Mouse (Mus musculus): Measurements from ENCODE around the gene Coro1b. TPM values are rescaled to one million over a fixed set of nuclear protein-coding genes. Genes with fewer than 3 reads are reported as not detected.

Gene Coro1b
- polyA plus RNA-seq, 1 experiment: 314 TPM

DNA sequence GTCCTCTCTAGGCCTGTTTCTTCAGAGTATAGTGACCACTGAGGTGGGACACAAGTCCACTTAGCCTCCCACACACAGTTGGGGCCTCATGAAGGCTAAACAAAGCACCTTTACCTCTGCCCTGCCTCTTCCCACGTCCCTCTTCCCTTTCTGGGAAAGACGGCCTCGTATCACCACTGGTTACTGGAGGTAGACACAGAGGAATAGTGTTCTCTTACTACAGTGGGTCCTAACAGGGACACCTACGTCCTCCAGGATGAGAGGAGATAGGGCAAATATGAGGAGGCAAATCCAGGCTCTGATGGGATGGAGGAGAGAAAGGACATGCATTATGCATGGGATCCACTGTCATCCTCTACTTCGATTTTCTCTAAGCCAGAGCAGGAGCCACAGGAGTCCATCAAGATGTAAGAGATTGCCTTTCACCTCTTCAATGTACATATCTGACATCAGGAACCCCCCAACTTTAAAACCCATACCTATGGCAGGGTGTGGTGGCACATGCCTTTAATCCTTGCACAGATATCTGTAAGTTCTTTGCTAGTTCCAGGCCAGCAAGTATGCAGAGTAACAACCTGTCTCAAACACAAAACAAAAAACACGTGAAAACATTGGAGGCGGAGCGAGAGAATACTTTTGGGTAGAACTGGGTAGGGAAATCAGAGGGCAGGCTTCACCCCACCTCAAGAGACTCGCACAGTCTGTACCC lies 483 bp upstream of the Coro1b start:
- TF ChIP-seq CTCF (IDR thresholded peaks at IDR 0.05; ENCODE audit: low read depth, low read length) (no peak), POLR2A (IDR thresholded peaks at IDR 0.05; ENCODE audit: borderline replicate concordance, low read depth, low read length) (no peak)
- Histone ChIP-seq H3K4me1 (ENCODE audit: control insufficient read depth, insufficient read depth, low read length) (peaks cover 54% of the 10 kb centered on the region), H3K27ac (ENCODE audit: insufficient read depth, low read depth, low read length) (peak overlapping the region; percentile 67), H3K4me3 (ENCODE audit: insufficient read depth, low read length) (0 out of 2 replicates have a peak overlapping the region, but pooled peaks have one; percentile 13)

DNA sequence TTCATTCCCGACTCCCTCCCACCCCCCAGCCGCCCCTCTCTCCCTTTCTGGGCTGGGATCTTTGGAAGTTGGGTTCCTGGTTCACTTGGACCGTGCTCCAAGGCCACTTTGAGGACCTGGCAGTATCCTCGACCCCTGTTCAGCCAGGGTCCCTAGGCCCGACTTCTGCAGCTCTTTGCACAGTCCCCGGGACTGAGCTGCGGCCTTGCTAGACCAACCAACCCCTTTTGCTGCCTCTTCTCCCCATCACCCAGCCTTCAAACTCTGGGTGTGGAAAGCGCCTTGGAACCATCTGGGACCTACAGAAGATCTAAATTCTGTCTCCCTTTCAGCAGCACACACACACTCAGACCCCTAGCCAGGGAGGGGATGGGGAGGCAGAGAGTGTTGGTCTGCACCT lies 400 bp downstream of the Coro1b start:
- Histone ChIP-seq H3K27ac (ENCODE audit: insufficient read depth, low read depth, low read length) (peak overlapping the region; percentile 57), H3K4me3 (ENCODE audit: insufficient read depth, low read length) (peak overlapping the region; percentile 60), H3K4me1 (ENCODE audit: control insufficient read depth, insufficient read depth, low read length) (peaks cover 47% of the 10 kb centered on the region)
- TF ChIP-seq CTCF (IDR thresholded peaks at IDR 0.05; ENCODE audit: low read depth, low read length): no peak
- no peak for TF ChIP-seq POLR2A (IDR thresholded peaks at IDR 0.05; ENCODE audit: borderline replicate concordance, low read depth, low read length)

GRCm38 (mm10) chr19:4149283-4149682 lies 864 bp downstream of the Coro1b start:
- no peak for TF ChIP-seq CTCF (IDR thresholded peaks at IDR 0.05; ENCODE audit: low read depth, low read length)
- TF ChIP-seq POLR2A (IDR thresholded peaks at IDR 0.05; ENCODE audit: borderline replicate concordance, low read depth, low read length): no peak
- no peak overlapping the region for H3K27ac ChIP-seq (ENCODE audit: insufficient read depth, low read depth, low read length)
- H3K4me3 ChIP-seq (ENCODE audit: insufficient read depth, low read length): peak overlapping the region; percentile 60
- peaks cover 43% of the 10 kb centered on the region for H3K4me1 ChIP-seq (ENCODE audit: control insufficient read depth, insufficient read depth, low read length)

DNA sequence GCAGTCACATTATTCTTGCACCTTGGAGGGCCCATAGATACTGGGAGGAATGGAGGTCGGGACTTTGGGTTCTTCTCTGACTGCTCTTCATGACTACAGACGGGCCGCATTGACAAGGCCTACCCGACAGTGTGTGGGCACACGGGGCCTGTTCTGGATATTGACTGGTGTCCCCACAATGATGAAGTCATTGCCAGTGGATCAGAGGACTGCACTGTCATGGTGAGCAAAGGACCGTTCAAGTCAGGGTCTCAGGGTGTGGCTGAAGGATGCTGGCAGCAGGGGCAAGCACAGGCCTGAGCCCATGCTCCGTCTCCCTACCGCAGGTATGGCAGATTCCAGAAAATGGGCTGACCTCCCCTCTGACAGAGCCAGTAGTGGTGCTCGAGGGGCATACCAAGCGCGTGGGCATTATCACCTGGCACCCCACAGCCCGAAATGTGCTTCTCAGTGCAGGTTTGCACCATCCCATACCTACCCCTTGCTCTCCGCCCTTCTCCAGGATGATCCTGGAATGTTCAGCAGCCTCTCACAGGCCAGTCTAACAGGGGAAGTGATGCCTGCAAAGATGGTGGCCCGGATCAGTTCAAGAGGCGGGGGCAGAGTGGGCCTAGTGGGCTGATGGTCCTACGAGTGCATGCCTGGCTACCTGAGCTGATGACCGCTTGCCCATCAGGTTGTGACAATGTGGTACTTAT lies 1.5 kb downstream of the Coro1b start:
- Histone ChIP-seq H3K4me3 (ENCODE audit: insufficient read depth, low read length) (peak overlapping the region; percentile 60), H3K4me1 (ENCODE audit: control insufficient read depth, insufficient read depth, low read length) (peaks cover 37% of the 10 kb centered on the region), H3K27ac (ENCODE audit: insufficient read depth, low read depth, low read length) (no peak overlapping the region)
- TF ChIP-seq CTCF (IDR thresholded peaks at IDR 0.05; ENCODE audit: low read depth, low read length) (no peak), POLR2A (IDR thresholded peaks at IDR 0.05; ENCODE audit: borderline replicate concordance, low read depth, low read length) (no peak)

GRCm38 (mm10) chr19:4150567-4151487 lies 2.4 kb downstream of the Coro1b start:
- no peak overlapping the region for H3K27ac ChIP-seq (ENCODE audit: insufficient read depth, low read depth, low read length)
- H3K4me1 ChIP-seq (ENCODE audit: control insufficient read depth, insufficient read depth, low read length): peaks cover 29% of the 10 kb centered on the region
- H3K4me3 ChIP-seq (ENCODE audit: insufficient read depth, low read length): no peak overlapping the region
- TF ChIP-seq CTCF (IDR thresholded peaks at IDR 0.05; ENCODE audit: low read depth, low read length): no peak
- TF ChIP-seq POLR2A (IDR thresholded peaks at IDR 0.05; ENCODE audit: borderline replicate concordance, low read depth, low read length): no peak

- no peak overlapping the region for H3K4me3 ChIP-seq (ENCODE audit: insufficient read depth, low read length)
- H3K27ac ChIP-seq (ENCODE audit: insufficient read depth, low read depth, low read length): no peak overlapping the region
- H3K4me1 ChIP-seq (ENCODE audit: control insufficient read depth, insufficient read depth, low read length): peaks cover 24% of the 10 kb centered on the region
- TF ChIP-seq POLR2A (IDR thresholded peaks at IDR 0.05; ENCODE audit: borderline replicate concordance, low read depth, low read length) (no peak), CTCF (IDR thresholded peaks at IDR 0.05; ENCODE audit: low read depth, low read length) (no peak)
Observed at GRCm38 (mm10) chr19:4151488-4151860, 3.1 kb downstream of the Coro1b start.

DNA sequence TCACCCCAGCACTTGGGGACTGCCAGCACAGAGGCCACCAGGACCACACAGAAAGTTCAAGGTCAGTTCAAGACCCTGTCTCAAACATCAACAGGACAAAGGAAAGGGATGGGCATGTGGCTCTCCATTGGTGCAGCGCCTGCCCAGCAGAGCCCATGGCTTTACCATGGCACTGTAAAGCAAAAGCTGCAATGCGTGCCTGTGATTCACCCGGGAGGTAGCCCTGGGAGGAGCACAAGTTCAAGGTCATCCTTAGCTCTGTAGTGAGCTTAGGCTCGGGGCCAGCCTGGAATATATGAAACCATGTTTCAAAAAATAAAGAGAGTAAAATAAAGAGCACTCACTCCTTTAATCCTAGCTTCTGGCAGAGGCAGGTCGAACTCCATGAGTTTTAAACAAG lies 3.5 kb downstream of the Coro1b start:
- H3K27ac ChIP-seq (ENCODE audit: insufficient read depth, low read depth, low read length): no peak overlapping the region
- no peak overlapping the region for H3K4me3 ChIP-seq (ENCODE audit: insufficient read depth, low read length)
- H3K4me1 ChIP-seq (ENCODE audit: control insufficient read depth, insufficient read depth, low read length): peaks cover 20% of the 10 kb centered on the region
- TF ChIP-seq POLR2A (IDR thresholded peaks at IDR 0.05; ENCODE audit: borderline replicate concordance, low read depth, low read length) (no peak), CTCF (IDR thresholded peaks at IDR 0.05; ENCODE audit: low read depth, low read length) (no peak)

DNA sequence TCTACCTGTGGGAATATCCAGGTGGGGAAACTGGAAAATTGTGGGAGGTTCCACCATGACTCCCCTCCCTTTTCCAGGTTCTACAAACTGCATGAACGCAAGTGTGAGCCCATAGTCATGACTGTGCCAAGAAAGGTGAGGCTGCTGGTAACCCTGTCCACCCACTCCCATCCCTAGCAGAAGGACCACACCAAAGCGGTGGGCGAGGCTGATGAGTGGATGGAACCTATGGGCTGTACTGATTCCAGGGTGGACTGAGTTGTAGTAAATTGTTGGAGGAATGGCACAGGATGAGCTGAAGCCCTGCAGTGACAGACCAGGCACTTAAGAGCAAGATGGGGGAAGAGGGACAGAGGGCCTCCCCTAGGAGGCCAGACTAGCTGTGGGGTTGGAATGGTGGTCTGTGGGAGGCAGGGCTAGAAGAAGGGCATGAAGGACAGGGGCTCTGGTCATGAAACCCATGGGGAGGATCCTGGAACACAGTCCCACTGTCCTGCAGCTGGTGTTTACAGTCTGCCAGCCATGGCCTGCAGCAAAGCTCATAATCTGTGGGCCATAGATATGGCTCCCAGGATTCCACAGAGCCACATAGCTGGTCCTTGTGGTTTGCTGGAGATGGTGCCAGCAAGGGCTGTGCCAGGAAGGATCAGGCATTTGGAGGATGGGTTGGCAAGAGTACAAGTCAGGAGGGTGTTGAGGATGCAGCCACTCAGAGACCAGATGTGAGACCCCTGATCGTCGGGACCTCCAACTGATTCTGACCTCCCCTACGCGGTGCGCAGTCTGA lies 4.2 kb downstream of the Coro1b start:
- peaks cover 14% of the 10 kb centered on the region for H3K4me1 ChIP-seq (ENCODE audit: control insufficient read depth, insufficient read depth, low read length)
- H3K4me3 ChIP-seq (ENCODE audit: insufficient read depth, low read length): no peak overlapping the region
- TF ChIP-seq POLR2A (IDR thresholded peaks at IDR 0.05; ENCODE audit: borderline replicate concordance, low read depth, low read length) (no peak), CTCF (IDR thresholded peaks at IDR 0.05; ENCODE audit: low read depth, low read length) (no peak)
- no peak overlapping the region for H3K27ac ChIP-seq (ENCODE audit: insufficient read depth, low read depth, low read length)

GRCm38 (mm10) chr19:4153232-4153654 lies 4.8 kb downstream of the Coro1b start, which contains the start of gene Ptprcap:
Gene Ptprcap (plus strand): TSS chr19:4153604.
- H3K4me1 ChIP-seq (ENCODE audit: control insufficient read depth, insufficient read depth, low read length): peaks cover 8% of the 10 kb centered on the region
- TF ChIP-seq POLR2A (IDR thresholded peaks at IDR 0.05; ENCODE audit: borderline replicate concordance, low read depth, low read length) (no peak), CTCF (IDR thresholded peaks at IDR 0.05; ENCODE audit: low read depth, low read length) (no peak)
- no peak within 1 kb of the TSS for H3K4me3 ChIP-seq (ENCODE audit: insufficient read depth, low read length)
- H3K27ac ChIP-seq (ENCODE audit: insufficient read depth, low read depth, low read length): no peak within 1 kb of the TSS
